Mouse (Mus musculus) erythroblast, adult 5-6 weeks (primary cell): ENCODE results near the gene Abcc12. TPM values are rescaled to one million over a fixed set of nuclear protein-coding genes. Genes with fewer than 3 reads are reported as not detected.

Experiments
- ATAC-seq: replicated peaks from 2 replicates; pipeline ENCODE4 v1.8.0; 2016; ENCODE audit warnings: moderate number of reproducible peaks, mild to moderate bottlenecking, moderate TSS enrichment, inconsistent platforms; ENCODE audit not compliant: poor library complexity, low FRiP score, severe bottlenecking
- total RNA-seq, 2 experiments: library from RNA; stranded (forward) in 1 of 2; stranded (reverse) in 1 of 2; fragments of 150-400 nt in 1 of 2; fragments of 200-764, 138-1000 nt in 1 of 2; gene quantifications; 2 replicates each; pipeline versions ENCODE4 v1.2.3 to v1.2.4; 2015 to 2017; ENCODE audit warnings: low replicate concordance in 2 of 2

Gene Abcc12
- total RNA-seq, 2 experiments from 2014 or later = not detected

DNA sequence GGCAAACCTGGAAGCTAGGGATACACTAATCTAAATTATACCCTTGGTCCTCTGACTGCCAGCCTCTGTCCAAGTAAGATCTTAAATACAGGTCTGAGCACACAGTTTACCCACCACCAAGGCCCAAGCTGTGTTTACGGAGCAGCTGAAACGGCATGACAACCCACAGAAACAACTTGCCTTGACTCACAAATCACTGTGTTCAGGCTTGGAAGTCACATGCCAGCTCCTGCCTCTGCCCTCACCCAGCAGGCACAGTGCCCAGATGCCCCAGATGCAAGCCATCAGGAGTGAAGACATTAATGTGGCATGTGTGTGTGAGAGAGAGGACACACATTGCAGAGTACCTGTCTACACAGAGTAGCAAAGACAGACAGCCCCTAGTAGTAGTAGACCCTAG, 136.7 kb downstream of the Abcc12 start:
- ATAC-seq = no peak

DNA sequence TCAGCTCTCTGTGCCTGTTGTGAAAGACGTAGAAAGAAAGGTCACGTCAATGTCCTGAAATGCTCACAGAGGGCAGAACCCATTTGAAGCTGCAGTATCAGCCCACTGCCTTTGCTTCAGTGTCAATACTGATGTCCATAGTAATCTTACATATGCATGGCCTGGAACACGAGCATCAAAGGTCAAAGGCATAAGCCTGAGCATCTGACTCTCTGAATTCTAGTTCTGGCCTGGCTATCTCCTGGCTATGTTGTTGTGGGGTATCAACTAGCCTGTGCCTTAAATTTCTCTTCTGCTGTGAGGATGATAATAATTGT, 141.5 kb downstream of the Abcc12 start:
- ATAC-seq = no peak

GRCm38 (mm10) chr8:86438133-86438982, 142.1 kb downstream of the Abcc12 start:
- no peak for ATAC-seq

DNA sequence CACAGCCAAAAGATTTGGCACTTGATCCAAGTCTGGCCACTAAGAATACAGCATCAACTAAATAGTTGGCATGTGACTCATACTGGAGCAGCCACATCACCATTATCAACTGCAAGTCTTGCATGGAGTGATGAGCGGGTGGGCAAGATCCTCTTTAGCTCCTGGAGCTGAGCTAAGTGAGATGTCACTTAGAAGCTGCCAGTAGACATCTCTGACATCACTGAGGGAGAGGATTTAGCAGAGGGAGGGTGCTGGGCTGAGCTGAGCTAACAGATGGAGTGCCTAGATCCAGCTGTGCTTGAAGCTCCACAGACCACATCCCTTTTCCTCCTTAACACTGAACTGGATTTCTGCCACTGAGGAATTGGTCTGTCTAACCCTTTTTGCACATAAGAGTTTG, 143.1 kb downstream of the Abcc12 start:
- no peak for ATAC-seq

Other genes starting within 250 kb of the Abcc12 start
- gene Lonp2, start 43.4 kb upstream of the Abcc12 start, total RNA-seq (2015; ENCODE audit: low replicate concordance) = 8.3 and 18.8 TPM in 2 replicates
- 15.8 and 22.2 TPM in 2 replicates for gene Lonp2, start 43.4 kb upstream of the Abcc12 start, total RNA-seq (2017; ENCODE audit: low replicate concordance)
- gene Gm10638, start 165.0 kb upstream of the Abcc12 start, total RNA-seq (2015; ENCODE audit: low replicate concordance) = not detected in 2 replicates
- gene Gm10638, start 165.0 kb upstream of the Abcc12 start, total RNA-seq (2017; ENCODE audit: low replicate concordance) = not detected in 2 replicates
- 21.1 and 34.4 TPM in 2 replicates for gene Siah1a, start 165.2 kb upstream of the Abcc12 start, total RNA-seq (2015; ENCODE audit: low replicate concordance)
- 32.7 and 42.7 TPM in 2 replicates for gene Siah1a, start 165.2 kb upstream of the Abcc12 start, total RNA-seq (2017; ENCODE audit: low replicate concordance)